Mouse (Mus musculus): ENCODE data around the gene Zfp235. TPM values are rescaled to one million over a fixed set of nuclear protein-coding genes. Genes with fewer than 3 reads are reported as not detected.

Zfp235 gene
- polyA plus RNA-seq, 1 experiment from 2014 or later, result 5.9 TPM

DNA sequence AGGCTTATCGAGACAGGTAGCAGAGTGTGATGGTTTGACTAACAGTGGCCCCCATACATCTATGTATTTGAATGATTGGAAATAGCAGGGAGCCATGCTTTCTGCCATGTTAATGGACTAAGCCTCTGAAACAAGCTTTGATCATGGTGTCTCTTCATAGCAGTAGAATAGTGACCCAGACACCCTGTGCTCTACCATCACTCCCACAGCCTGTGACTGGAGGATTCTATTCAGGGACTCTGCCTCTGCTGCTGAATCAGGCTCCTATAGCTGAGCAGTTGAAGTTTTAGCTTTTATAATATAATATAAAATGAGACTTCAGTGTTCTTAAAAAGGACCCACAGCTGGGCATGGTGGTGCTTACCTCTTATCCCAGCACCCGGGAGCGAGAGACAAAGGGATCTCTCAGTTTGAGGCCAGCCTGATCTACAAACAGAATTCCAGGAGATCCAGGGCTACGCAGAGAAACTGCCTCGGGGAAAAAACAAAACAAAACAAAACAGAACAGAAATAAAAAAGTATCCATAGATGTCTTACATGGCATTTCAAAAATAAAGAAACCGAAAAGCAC, 459 bp upstream of the Zfp235 start:
- Histone ChIP-seq H3K36me3 (peaks cover 30% of the 10 kb centered on the region), H3K27me3 (replicated peaks) (no peaks in the 10 kb centered on the region), H3K4me2 (peak overlapping the region; percentile 77), H3K4me3 (peak overlapping the region; percentile 72), H3K9me3 (no peaks in the 10 kb centered on the region), H3K27ac (replicated peaks) (no peak overlapping the region), H3K9ac (peak overlapping the region; percentile 84), H3K4me1 (peaks cover 13% of the 10 kb centered on the region)
- WGBS, result 17% methylated on average over 6 of the region's 6 CpGs
- ATAC-seq (ENCODE audit: extremely low read depth, insufficient number of reproducible peaks, low FRiP score, low TSS enrichment), result no peak

DNA sequence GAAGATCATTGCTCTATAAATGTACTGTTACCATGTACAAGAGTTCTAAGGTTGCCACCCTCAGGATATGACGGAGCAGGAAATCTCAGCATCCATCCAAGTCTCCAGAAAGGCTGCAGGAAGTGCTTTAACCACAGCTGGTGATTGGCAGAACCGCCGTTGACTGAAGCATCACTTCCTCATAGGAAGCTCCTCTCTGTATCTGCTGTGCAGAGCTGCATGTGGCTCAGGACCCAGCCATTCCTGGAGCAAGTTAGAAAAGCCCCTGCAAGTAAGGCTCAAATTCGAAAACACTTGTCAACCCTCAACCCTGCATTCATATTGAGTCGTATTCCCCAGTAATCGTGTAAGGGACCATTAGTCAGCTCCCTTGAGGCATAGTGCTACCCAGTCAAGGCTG, 8.6 kb downstream of the Zfp235 start:
- H3K27ac ChIP-seq (replicated peaks), result no peak overlapping the region
- H3K4me2 ChIP-seq, result no peak overlapping the region
- ATAC-seq (ENCODE audit: extremely low read depth, insufficient number of reproducible peaks, low FRiP score, low TSS enrichment), result no peak
- no peaks in the 10 kb centered on the region for H3K4me1 ChIP-seq
- no peaks in the 10 kb centered on the region; the same call in 1 of the 2 replicates for H3K9me3 ChIP-seq
- H3K36me3 ChIP-seq, result peaks cover 53% of the 10 kb centered on the region
- 85% methylated on average over 6 of the region's 6 CpGs for WGBS
- no peaks in the 10 kb centered on the region for H3K27me3 ChIP-seq (replicated peaks)
- no peak overlapping the region for H3K9ac ChIP-seq
- H3K4me3 ChIP-seq, result no peak overlapping the region

- peaks cover 4% of the 10 kb centered on the region for H3K9me3 ChIP-seq
- no peak overlapping the region for H3K4me3 ChIP-seq
- H3K27ac ChIP-seq (replicated peaks), result no peak overlapping the region
- no peaks in the 10 kb centered on the region for H3K4me1 ChIP-seq
- no peak for ATAC-seq (ENCODE audit: extremely low read depth, insufficient number of reproducible peaks, low FRiP score, low TSS enrichment)
- WGBS, result 6% methylated on average over 1 of the region's 1 CpGs
- no peak overlapping the region for H3K9ac ChIP-seq
- no peak overlapping the region for H3K4me2 ChIP-seq
- H3K27me3 ChIP-seq (replicated peaks), result no peaks in the 10 kb centered on the region
- no peaks in the 10 kb centered on the region for H3K36me3 ChIP-seq
Observed at GRCm38 (mm10) chr7:24153272-24153671, 19.3 kb downstream of the Zfp235 start.

GRCm38 (mm10) chr7:24172191-24172590, 38.2 kb downstream of the Zfp235 start:
- no peak overlapping the region for H3K4me3 ChIP-seq
- H3K36me3 ChIP-seq, result no peaks in the 10 kb centered on the region
- ATAC-seq (ENCODE audit: extremely low read depth, insufficient number of reproducible peaks, low FRiP score, low TSS enrichment), result no peak
- peaks cover 4% of the 10 kb centered on the region; the same call in 1 of the 2 replicates for H3K4me1 ChIP-seq
- no peaks in the 10 kb centered on the region for H3K27me3 ChIP-seq (replicated peaks)
- no peaks in the 10 kb centered on the region for H3K9me3 ChIP-seq
- no peak overlapping the region for H3K4me2 ChIP-seq
- no peak overlapping the region for H3K27ac ChIP-seq (replicated peaks)
- no peak overlapping the region for H3K9ac ChIP-seq
- WGBS, result 60% methylated on average over 4 of the region's 4 CpGs

DNA sequence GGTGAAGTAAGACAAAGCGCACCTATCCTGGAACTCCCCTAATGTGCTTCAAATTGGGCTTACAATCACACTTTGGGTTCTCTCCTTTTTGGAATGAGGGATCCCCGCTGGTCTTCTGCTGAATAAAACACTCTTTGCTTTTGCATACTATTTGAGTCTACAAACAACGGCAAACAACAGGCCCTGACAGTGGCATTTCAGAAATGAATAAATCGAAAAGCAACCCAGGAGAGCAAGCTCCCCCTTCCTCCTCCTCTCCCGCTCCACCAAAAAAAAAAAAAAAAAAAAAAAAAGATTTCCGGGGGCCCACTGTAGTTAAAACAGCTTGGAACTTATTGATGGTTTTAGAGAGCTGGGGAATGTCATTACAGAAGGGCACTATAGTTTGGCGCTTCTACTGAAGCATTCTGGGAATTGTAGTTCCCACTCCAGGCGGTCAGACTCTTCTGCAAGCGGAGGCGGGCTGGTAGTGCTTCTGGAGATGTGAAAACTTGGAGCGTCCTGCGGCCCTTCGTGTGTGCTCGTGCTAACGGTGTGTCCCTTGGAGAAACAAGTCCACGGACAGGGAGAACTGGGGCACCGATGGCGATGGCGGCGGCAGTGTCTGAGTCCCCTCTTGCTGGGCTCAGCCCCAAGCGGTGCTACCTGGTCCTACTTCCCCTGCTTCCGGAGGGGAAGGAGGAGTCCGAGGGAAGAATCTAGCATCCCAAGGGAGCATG, 40.8 kb downstream of the Zfp235 start, which contains the start of gene Zfp114:
Zfp114 (plus strand) TSS at position 443 of the 719 bp plus-strand sequence.
- Histone ChIP-seq H3K4me2 (peak within 1 kb of the TSS; percentile 71), H3K27me3 (replicated peaks) (no peaks in the 10 kb centered on the region), H3K4me1 (peaks cover 14% of the 10 kb centered on the region; the same call in 1 of the 2 replicates), H3K9ac (peak within 1 kb of the TSS; percentile 80), H3K27ac (replicated peaks) (peak within 1 kb of the TSS; percentile 48; the same call in 1 of the 2 replicates), H3K9me3 (no peaks in the 10 kb centered on the region), H3K36me3 (no peaks in the 10 kb centered on the region), H3K4me3 (peak within 1 kb of the TSS; percentile 73)
- no peak; the same call in 1 of the 2 replicates for ATAC-seq (ENCODE audit: extremely low read depth, insufficient number of reproducible peaks, low FRiP score, low TSS enrichment)
- 13% methylated on average over 23 of the region's 23 CpGs for WGBS

- H3K4me1 ChIP-seq, result peaks cover 14% of the 10 kb centered on the region; the same call in 1 of the 2 replicates
- no peaks in the 10 kb centered on the region for H3K27me3 ChIP-seq (replicated peaks)
- H3K36me3 ChIP-seq, result no peaks in the 10 kb centered on the region
- H3K4me3 ChIP-seq, result peak overlapping the region; percentile 73
- H3K27ac ChIP-seq (replicated peaks), result no peak overlapping the region
- ATAC-seq (ENCODE audit: extremely low read depth, insufficient number of reproducible peaks, low FRiP score, low TSS enrichment), result no peak
- 46% methylated on average over 6 of the region's 6 CpGs for WGBS
- peak overlapping the region; percentile 71 for H3K4me2 ChIP-seq
- peak overlapping the region; percentile 80 for H3K9ac ChIP-seq
- no peaks in the 10 kb centered on the region for H3K9me3 ChIP-seq
Observed at GRCm38 (mm10) chr7:24175337-24175711, 41.4 kb downstream of the Zfp235 start.

GRCm38 (mm10) chr7:24187611-24188010, 53.6 kb downstream of the Zfp235 start:
- ATAC-seq (ENCODE audit: extremely low read depth, insufficient number of reproducible peaks, low FRiP score, low TSS enrichment), result no peak
- 63% methylated on average over 1 of the region's 1 CpGs for WGBS
- Histone ChIP-seq H3K4me3 (no peak overlapping the region), H3K27me3 (replicated peaks) (no peaks in the 10 kb centered on the region), H3K4me1 (no peaks in the 10 kb centered on the region), H3K9ac (no peak overlapping the region), H3K36me3 (peaks cover 3% of the 10 kb centered on the region; the same call in 1 of the 2 replicates), H3K27ac (replicated peaks) (no peak overlapping the region), H3K9me3 (no peaks in the 10 kb centered on the region), H3K4me2 (no peak overlapping the region)

DNA sequence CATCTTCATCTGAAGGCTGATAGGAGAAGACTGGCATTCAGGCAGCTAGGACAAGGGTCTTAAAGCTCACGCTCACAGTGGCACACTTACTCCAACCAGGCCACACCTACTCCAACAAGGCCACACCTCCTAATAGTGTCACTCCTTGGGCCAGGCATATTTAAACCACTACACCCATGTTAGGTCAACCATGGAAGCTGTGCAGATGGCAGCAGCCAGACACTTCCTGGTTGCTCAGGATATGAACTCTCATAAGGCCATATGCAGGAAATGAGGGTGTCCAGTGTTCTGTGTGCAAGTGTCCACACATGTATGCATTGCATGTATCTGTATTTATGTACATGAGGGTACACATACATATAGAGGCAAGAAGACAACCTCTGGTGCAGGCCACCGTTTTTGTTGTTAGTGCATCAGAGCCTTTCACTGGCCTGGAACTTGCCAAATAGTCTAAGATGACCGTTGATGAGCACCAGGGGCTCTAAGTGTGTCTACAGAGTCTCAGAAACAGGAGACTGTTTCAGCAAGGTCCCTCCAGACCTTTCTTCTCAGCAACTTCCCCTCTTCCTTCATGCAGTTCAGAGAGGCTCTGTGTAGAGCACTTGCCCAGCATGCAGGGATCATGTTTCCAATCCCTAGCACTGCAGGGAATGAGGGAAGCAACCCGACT, 55.1 kb downstream of the Zfp235 start:
- Histone ChIP-seq H3K27ac (replicated peaks) (no peak overlapping the region), H3K4me2 (no peak overlapping the region), H3K4me1 (no peaks in the 10 kb centered on the region), H3K9ac (no peak overlapping the region), H3K27me3 (replicated peaks) (no peaks in the 10 kb centered on the region), H3K4me3 (no peak overlapping the region), H3K9me3 (peaks cover 3% of the 10 kb centered on the region; the same call in 1 of the 2 replicates), H3K36me3 (peaks cover 17% of the 10 kb centered on the region)
- ATAC-seq (ENCODE audit: extremely low read depth, insufficient number of reproducible peaks, low FRiP score, low TSS enrichment), result no peak
- 68% methylated on average over 4 of the region's 4 CpGs for WGBS

DNA sequence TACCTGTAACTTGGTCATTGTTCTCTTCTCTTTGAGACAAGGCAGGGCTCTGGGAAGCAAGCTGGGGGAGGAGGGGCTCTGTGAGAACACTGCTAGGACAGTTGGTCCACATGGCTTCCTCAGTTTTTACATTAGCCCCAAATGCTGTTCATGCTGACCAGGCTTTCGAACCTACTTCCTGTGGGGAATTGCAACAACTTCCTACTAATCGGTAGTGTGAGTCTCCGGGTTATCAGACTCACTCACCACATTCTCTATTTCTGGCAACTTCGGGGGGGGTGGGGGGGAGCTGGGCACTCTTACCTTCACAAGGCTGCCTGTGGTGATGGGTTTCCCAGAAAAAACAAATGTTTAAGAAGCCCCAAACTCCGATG, 55.6 kb downstream of the Zfp235 start:
- H3K9me3 ChIP-seq, result peaks cover 3% of the 10 kb centered on the region; the same call in 1 of the 2 replicates
- no peak overlapping the region for H3K27ac ChIP-seq (replicated peaks)
- no peaks in the 10 kb centered on the region for H3K4me1 ChIP-seq
- H3K36me3 ChIP-seq, result peaks cover 22% of the 10 kb centered on the region
- no peaks in the 10 kb centered on the region for H3K27me3 ChIP-seq (replicated peaks)
- no peak overlapping the region for H3K4me2 ChIP-seq
- ATAC-seq (ENCODE audit: extremely low read depth, insufficient number of reproducible peaks, low FRiP score, low TSS enrichment), result no peak
- no peak overlapping the region for H3K9ac ChIP-seq
- H3K4me3 ChIP-seq, result no peak overlapping the region
- 28% methylated on average over 5 of the region's 5 CpGs for WGBS

GRCm38 (mm10) chr7:24191361-24191760, 57.4 kb downstream of the Zfp235 start:
- peaks cover 32% of the 10 kb centered on the region for H3K36me3 ChIP-seq

More at GRCm38 (mm10) chr7:24191361-24191760, 57.4 kb downstream of the Zfp235 start:
- H3K27me3 ChIP-seq (replicated peaks), result no peaks in the 10 kb centered on the region
- H3K4me1 ChIP-seq, result no peaks in the 10 kb centered on the region
- WGBS, result 68% methylated on average over 2 of the region's 2 CpGs
- peaks cover 3% of the 10 kb centered on the region; the same call in 1 of the 2 replicates for H3K9me3 ChIP-seq
- H3K4me2 ChIP-seq, result no peak overlapping the region
- H3K9ac ChIP-seq, result no peak overlapping the region
- H3K4me3 ChIP-seq, result no peak overlapping the region
- no peak for ATAC-seq (ENCODE audit: extremely low read depth, insufficient number of reproducible peaks, low FRiP score, low TSS enrichment)
- no peak overlapping the region for H3K27ac ChIP-seq (replicated peaks)
